ENCODE assay signal across 28 mouse cellular contexts in the genomic region with DNA sequence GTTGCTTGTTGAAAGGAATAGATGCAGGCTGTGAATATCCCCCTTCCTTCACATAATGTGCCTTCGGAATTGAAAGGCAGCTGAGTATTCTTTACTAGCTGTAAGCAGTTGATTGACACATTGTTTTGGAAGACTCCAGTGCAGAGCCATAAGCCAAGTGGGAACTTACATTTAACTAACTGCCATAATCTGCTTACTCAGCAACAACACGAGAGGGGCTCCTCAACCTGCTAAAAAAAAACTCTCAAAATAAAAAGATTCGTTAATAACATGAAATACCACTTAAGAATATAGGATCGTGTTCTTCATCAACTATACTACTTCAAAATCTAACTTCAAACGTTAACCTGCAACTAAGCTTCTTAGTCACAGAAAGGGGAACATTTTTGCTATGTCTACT. TPM values are rescaled to one million over a fixed set of nuclear protein-coding genes. Genes with fewer than 3 reads are reported as not detected.
DNase-seq lines count a peak whose midpoint lies in the region; ATAC-seq and TF ChIP-seq lines count a peak whose summit lies in the region.
"Had no signal": no experiment of that assay in that cellular context is flagged by ENCODE, and none has a peak within 500 bp of the region (broad histone marks: within the 10 kb centered on the region; RNA-seq: fewer than 3 reads in every experiment).

No protein-coding gene starts in this region.

- H3K79me2 ChIP-seq in MEL (ENCODE audit: control insufficient read depth, insufficient read depth, low read length, poor library complexity) = no peaks in the 10 kb centered on the region

- no peaks in the 10 kb centered on the region for H3K36me3 ChIP-seq in forebrain, embryonic 14.5 days (ENCODE audit: control insufficient read depth, insufficient read depth, low read length)
- no peaks in the 10 kb centered on the region for H3K36me3 ChIP-seq in forebrain, embryonic 11.5 days (ENCODE audit: control insufficient read depth, insufficient read depth, low read length)
- H3K36me3 ChIP-seq in MEL (ENCODE audit: control insufficient read depth in 1 of 2, insufficient read depth in 2 of 2, low read length in 2 of 2) = no peaks in the 10 kb centered on the region
- H3K36me3 ChIP-seq in midbrain, embryonic 15.5 days (replicated peaks) = no peaks in the 10 kb centered on the region
- H3K36me3 ChIP-seq: heart, embryonic 13.5 days; limb, embryonic 10.5 days; liver, embryonic 15.5 days; lung, embryonic 15.5 days; neural tube, embryonic 12.5 days; stomach, embryonic 15.5 days had no signal

- WGBS in forebrain, embryonic 14.5 days = 30% methylated on average over 5 of the region's 5 CpGs
- WGBS in forebrain, embryonic 11.5 days = 44% methylated on average over 5 of the region's 5 CpGs
- 40% methylated on average over 5 of the region's 5 CpGs for WGBS in midbrain, embryonic 15.5 days

- no peak overlapping the region for H3K4me2 ChIP-seq in forebrain, embryonic 14.5 days (ENCODE audit: low read length)
- no peak overlapping the region for H3K4me2 ChIP-seq in forebrain, embryonic 11.5 days (ENCODE audit: low read depth, low read length, severe bottlenecking)
- peak overlapping the region; percentile 24; the same call in 1 of the 2 replicates for H3K4me2 ChIP-seq in midbrain, embryonic 15.5 days
- H3K4me2 ChIP-seq: forebrain, embryonic 13.5 days; heart, embryonic 13.5 days; liver, embryonic 15.5 days; lung, embryonic 15.5 days; neural tube, embryonic 12.5 days; stomach, embryonic 15.5 days had no signal

- no peaks in the 10 kb centered on the region for H3K27me3 ChIP-seq in forebrain, embryonic 14.5 days (replicated peaks; ENCODE audit: control insufficient read depth, insufficient read depth, low read length)
- H3K27me3 ChIP-seq in forebrain, embryonic 11.5 days (ENCODE audit: control insufficient read depth, insufficient read depth, low read length) = no peaks in the 10 kb centered on the region
- no peaks in the 10 kb centered on the region for H3K27me3 ChIP-seq in MEL (ENCODE audit: control insufficient read depth in 1 of 2, insufficient read depth in 2 of 2, low read length in 2 of 2)
- no peaks in the 10 kb centered on the region for H3K27me3 ChIP-seq in midbrain, embryonic 15.5 days (replicated peaks)
- H3K27me3 ChIP-seq: forebrain, embryonic 13.5 days; heart, embryonic 13.5 days; liver, embryonic 15.5 days; lung, embryonic 15.5 days; megakaryocyte, embryonic 14.5 days; neural tube, embryonic 12.5 days; stomach, embryonic 15.5 days had no signal

- ATAC-seq in forebrain, embryonic 14.5 days = no peak
- ATAC-seq in forebrain, embryonic 11.5 days (replicated peaks; ENCODE audit: low FRiP score) = no peak
- no peak for ATAC-seq in midbrain, embryonic 15.5 days (replicated peaks)
- ATAC-seq: forebrain, embryonic 13.5 days had no signal

- H3K4me1 ChIP-seq in forebrain, embryonic 14.5 days (ENCODE audit: control insufficient read depth, insufficient read depth, low read length) = no peaks in the 10 kb centered on the region
- no peaks in the 10 kb centered on the region for H3K4me1 ChIP-seq in forebrain, embryonic 11.5 days (replicated peaks; ENCODE audit: control insufficient read depth, insufficient read depth, low read length)
- no peaks in the 10 kb centered on the region for H3K4me1 ChIP-seq in MEL (ENCODE audit: control insufficient read depth in 1 of 2, insufficient read depth in 2 of 2, low read length in 2 of 2)
- no peaks in the 10 kb centered on the region for H3K4me1 ChIP-seq in midbrain, embryonic 15.5 days
- H3K4me1 ChIP-seq: heart, embryonic 13.5 days; liver, embryonic 15.5 days; lung, embryonic 15.5 days; megakaryocyte, embryonic 14.5 days; neural tube, embryonic 12.5 days; stomach, embryonic 15.5 days had no signal

- H3K9ac ChIP-seq in forebrain, embryonic 14.5 days (ENCODE audit: low read length) = no peak overlapping the region
- no peak overlapping the region for H3K9ac ChIP-seq in forebrain, embryonic 11.5 days (ENCODE audit: low read length)
- H3K9ac ChIP-seq in MEL (ENCODE audit: control insufficient read depth, low read depth, low read length, poor library complexity, severe bottlenecking) = no peak overlapping the region
- H3K9ac ChIP-seq in midbrain, embryonic 15.5 days = no peak overlapping the region
- H3K9ac ChIP-seq: forebrain, embryonic 13.5 days; heart, embryonic 13.5 days; liver, embryonic 15.5 days; lung, embryonic 15.5 days; neural tube, embryonic 12.5 days; stomach, embryonic 15.5 days had no signal

- no peak for TF ChIP-seq CTCF in layer of hippocampus, adult 2 months (conservative IDR thresholded peaks at IDR 0.05)
- no peak for TF ChIP-seq CTCF in MEL (IDR thresholded peaks at IDR 0.05 in 2 of 3, conservative IDR thresholded peaks at IDR 0.05 in 1 of 3; ENCODE audit: control insufficient read depth in 1 of 3, insufficient read depth in 1 of 3, low read depth in 2 of 3, low read length in 3 of 3, poor library complexity in 1 of 3, severe bottlenecking in 1 of 3)

- no peak for TF ChIP-seq RAD21 in MEL (IDR thresholded peaks at IDR 0.05; ENCODE audit: low read depth, low read length)

- H3K27ac ChIP-seq in forebrain, embryonic 14.5 days (ENCODE audit: low read depth, low read length) = no peak overlapping the region
- no peak overlapping the region for H3K27ac ChIP-seq in forebrain, embryonic 11.5 days (ENCODE audit: low read depth, low read length)
- peak overlapping the region; percentile 87 for H3K27ac ChIP-seq in layer of hippocampus, adult 2 months
- H3K27ac ChIP-seq in MEL (ENCODE audit: control insufficient read depth, low read depth, low read length) = no peak overlapping the region
- H3K27ac ChIP-seq in midbrain, embryonic 15.5 days = no peak overlapping the region
- H3K27ac ChIP-seq: forebrain, embryonic 13.5 days; heart, adult 2 months; heart, embryonic 13.5 days; limb, embryonic 10.5 days; liver, embryonic 15.5 days; lung, embryonic 15.5 days; neural tube, embryonic 12.5 days; stomach, embryonic 15.5 days had no signal

- no peaks in the 10 kb centered on the region for H3K9me3 ChIP-seq in forebrain, embryonic 14.5 days (replicated peaks; ENCODE audit: control insufficient read depth, low read length)
- H3K9me3 ChIP-seq in forebrain, embryonic 11.5 days (ENCODE audit: control insufficient read depth, low read length) = no peaks in the 10 kb centered on the region
- H3K9me3 ChIP-seq in MEL (replicated peaks; ENCODE audit: insufficient read depth, low read length) = no peaks in the 10 kb centered on the region
- no peaks in the 10 kb centered on the region for H3K9me3 ChIP-seq in midbrain, embryonic 15.5 days
- H3K9me3 ChIP-seq: forebrain, embryonic 13.5 days; heart, embryonic 13.5 days; limb, embryonic 10.5 days; liver, embryonic 15.5 days; lung, embryonic 15.5 days; megakaryocyte, embryonic 14.5 days; neural tube, embryonic 12.5 days; stomach, embryonic 15.5 days had no signal

- H3K4me3 ChIP-seq in forebrain, embryonic 14.5 days (ENCODE audit: low read depth, low read length) = no peak overlapping the region
- H3K4me3 ChIP-seq in forebrain, embryonic 11.5 days (ENCODE audit: low read depth, low read length) = no peak overlapping the region
- peak overlapping the region; percentile 69 for H3K4me3 ChIP-seq in layer of hippocampus, adult 2 months
- no peak overlapping the region for H3K4me3 ChIP-seq in MEL (ENCODE audit: control insufficient read depth in 1 of 2, insufficient read depth in 1 of 2, low read depth in 2 of 2, low read length in 2 of 2)
- H3K4me3 ChIP-seq in midbrain, embryonic 15.5 days = peak overlapping the region; percentile 21
- H3K4me3 ChIP-seq: forebrain, embryonic 13.5 days; heart, adult 2 months; heart, embryonic 13.5 days; limb, embryonic 10.5 days; liver, embryonic 15.5 days; lung, embryonic 15.5 days; megakaryocyte, embryonic 14.5 days; neural tube, embryonic 12.5 days; stomach, embryonic 15.5 days had no signal

- DNase-seq in forebrain, embryonic 14.5 days (ENCODE audit: low spot score) = peak; percentile 32
- DNase-seq in forebrain, embryonic 11.5 days (ENCODE audit: low spot score) = no peak
- no peak for DNase-seq in layer of hippocampus, adult 2 months (ENCODE audit: low spot score in 2 of 2)
- no peak for DNase-seq in layer of hippocampus, postnatal 10 days (ENCODE audit: low spot score in 2 of 2)
- no peak for DNase-seq in MEL (ENCODE audit: low read depth, low spot score)
- no peak for DNase-seq in adrenal gland, adult 8-10 months
- no peak for DNase-seq in adrenal gland, postnatal 36 days
- DNase-seq: adrenal gland, adult 2 months; cerebellum, adult 9-10 months; gastrocnemius, postnatal 25 days; heart, adult 2 months; heart, postnatal 14 days; kidney, adult 11 months; kidney, postnatal 4 days; layer of hippocampus, adult 9-11 months; liver; lung, postnatal 36 days; right cerebral cortex, adult 18-20 months; thymus, postnatal 25 days had no signal

- no peak for TF ChIP-seq EP300 in MEL (IDR thresholded peaks at IDR 0.05; ENCODE audit: low read depth in 1 of 2, low read length in 2 of 2)

- TF ChIP-seq POLR2A in MEL (IDR thresholded peaks at IDR 0.05; ENCODE audit: control insufficient read depth in 1 of 2, insufficient read depth in 1 of 2, low read depth in 1 of 2, low read length in 2 of 2, poor library complexity in 1 of 2) = no peak

TF ChIP-seq in MEL, 35 proteins besides CTCF, POLR2A, EP300 and RAD21:
- TF ChIP-seq MAFK (IDR thresholded peaks at IDR 0.05; ENCODE audit: borderline replicate concordance, low read depth, low read length) (peak; percentile 84), ETS1 (IDR thresholded peaks at IDR 0.05; ENCODE audit: low read depth, low read length) (no peak)

RNA-seq across cellular contexts. Expression of a gene that starts 1.5 kb away (rescaled TPM):
- polyA plus RNA-seq in forebrain, embryonic 14.5 days (2014; fragmentation: Nextera tagmentation; extraction: Ambion mirVana) = 2.3 and 4.0 TPM in 2 replicates
- polyA plus RNA-seq in forebrain, embryonic 11.5 days (2014; fragmentation: Nextera tagmentation; extraction: Ambion mirVana) = 0.17 and 0.60 TPM in 2 replicates
- total RNA-seq in layer of hippocampus, adult 2 months (2021) = 10 to 100 TPM; 25.0 to 28.6 TPM
- 10 to 100 TPM; 27.9 to 28.2 TPM for total RNA-seq in layer of hippocampus, postnatal 10 days (2021)
- not detected in 2 replicates for total RNA-seq in MEL (2012; rRNA removed)
- polyA plus RNA-seq in MEL (2012; ENCODE audit: insufficient read depth in 1 of 2, insufficient read length in 2 of 2, low read depth in 1 of 2, low replicate concordance in 2 of 2, missing spikeins in 1 of 2) = not detected
- 7.9 and 8.3 TPM in 2 replicates for polyA plus RNA-seq in midbrain, embryonic 15.5 days (2015; fragmentation: Nextera tagmentation; extraction: Ambion mirVana)
- total RNA-seq in adrenal gland, adult 8-10 months (2022) = under 1 TPM; 0.07 to 0.15 (median 0.09) TPM
- under 1 TPM; 0.07 to 0.10 TPM for total RNA-seq in adrenal gland, postnatal 36 days (2021)
- total RNA-seq: gastrocnemius, postnatal 25 days; heart, adult 2 months; heart, postnatal 14 days had no signal
- polyA plus RNA-seq: adrenal gland, adult 2 months; heart, adult 2 months; liver, embryonic 15.5 days had no signal

Comparison
In these comparisons a context has a peak if more than half of its experiments do, and no peak if none do; other contexts are left out.
1. H3K4me3 ChIP-seq: peak in layer of hippocampus, adult 2 months (single experiment) and midbrain, embryonic 15.5 days (single experiment); none in forebrain, embryonic 14.5 days (single experiment), forebrain, embryonic 11.5 days (single experiment) and MEL (0 of 2).
2. RNA of a gene that starts 1.5 kb away (total RNA-seq): 25.0 to 28.6 TPM in layer of hippocampus, adult 2 months and 27.9 to 28.2 TPM in layer of hippocampus, postnatal 10 days; 0.07 to 0.10 TPM in adrenal gland, postnatal 36 days, 0.07 to 0.15 TPM in adrenal gland, adult 8-10 months and not detected in MEL; every median in the first group is over 10 times any median in the second.